ENCODE assay signal across 9 mouse cellular contexts in the genomic region with DNA sequence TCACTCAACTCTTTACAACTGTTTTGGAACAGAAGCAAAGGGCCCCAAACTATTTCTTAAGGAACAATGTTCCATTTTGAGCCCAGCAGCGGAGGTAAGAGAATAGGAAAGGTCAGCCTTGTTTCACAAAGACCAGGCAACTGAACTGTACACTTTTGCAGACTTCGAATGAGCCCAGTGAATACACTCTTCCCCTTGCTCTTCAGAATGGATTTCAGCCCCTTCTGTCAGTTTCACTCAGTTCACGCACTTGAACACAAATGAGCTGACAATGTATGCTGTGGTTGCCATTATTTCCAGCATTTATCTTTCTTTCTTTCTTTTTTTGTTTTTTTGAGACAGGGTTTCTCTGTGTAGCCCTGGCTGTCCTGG. TPM values are rescaled to one million over a fixed set of nuclear protein-coding genes. Genes with fewer than 3 reads are reported as not detected.
DNase-seq lines count a peak whose midpoint lies in the region; ATAC-seq and TF ChIP-seq lines count a peak whose summit lies in the region.
"Had no signal": no experiment of that assay in that cellular context is flagged by ENCODE, and none has a peak within 500 bp of the region (broad histone marks: within the 10 kb centered on the region; RNA-seq: fewer than 3 reads in every experiment).

No protein-coding gene starts in this region.

- no peak overlapping the region for H3K9ac ChIP-seq in kidney, postnatal 0 days (ENCODE audit: low read depth, low read length)
- no peak overlapping the region for H3K9ac ChIP-seq in forebrain, embryonic 14.5 days (ENCODE audit: low read length)
- no peak overlapping the region for H3K9ac ChIP-seq in midbrain, embryonic 15.5 days

- no peak for TF ChIP-seq CTCF in kidney, postnatal 0 days (IDR thresholded peaks at IDR 0.05; ENCODE audit: low read depth)

- H3K4me2 ChIP-seq in kidney, postnatal 0 days (ENCODE audit: low read length), result peak overlapping the region; percentile 15; the same call in 1 of the 2 replicates
- H3K4me2 ChIP-seq in forebrain, embryonic 14.5 days (ENCODE audit: low read length), result peak overlapping the region; percentile 14; the same call in 1 of the 2 replicates
- H3K4me2 ChIP-seq in midbrain, embryonic 15.5 days, result peak overlapping the region; percentile 18; the same call in 1 of the 2 replicates
- H3K4me2 ChIP-seq: liver, embryonic 11.5 days had no signal

- no peaks in the 10 kb centered on the region for H3K27me3 ChIP-seq in kidney, postnatal 0 days (ENCODE audit: insufficient read depth, low read length)
- H3K27me3 ChIP-seq in forebrain, embryonic 14.5 days (replicated peaks; ENCODE audit: control insufficient read depth, insufficient read depth, low read length), result no peaks in the 10 kb centered on the region
- no peaks in the 10 kb centered on the region for H3K27me3 ChIP-seq in midbrain, embryonic 15.5 days (replicated peaks)

- no peak overlapping the region for H3K4me3 ChIP-seq in kidney, postnatal 0 days (replicated peaks; ENCODE audit: low read depth, low read length)
- H3K4me3 ChIP-seq in forebrain, embryonic 14.5 days (ENCODE audit: low read depth, low read length), result no peak overlapping the region
- no peak overlapping the region for H3K4me3 ChIP-seq in midbrain, embryonic 15.5 days

- H3K27ac ChIP-seq in kidney, postnatal 0 days, result no peak overlapping the region
- no peak overlapping the region for H3K27ac ChIP-seq in forebrain, embryonic 14.5 days (ENCODE audit: low read depth, low read length)
- no peak overlapping the region for H3K27ac ChIP-seq in midbrain, embryonic 15.5 days

- H3K36me3 ChIP-seq in kidney, postnatal 0 days (ENCODE audit: insufficient read depth, low read length), result no peaks in the 10 kb centered on the region
- H3K36me3 ChIP-seq in forebrain, embryonic 14.5 days (ENCODE audit: control insufficient read depth, insufficient read depth, low read length), result no peaks in the 10 kb centered on the region
- no peaks in the 10 kb centered on the region for H3K36me3 ChIP-seq in midbrain, embryonic 15.5 days (replicated peaks)

- peak; percentile 23; the same call in 1 of the 2 replicates for ATAC-seq in frontal cortex, adult (ENCODE audit: low TSS enrichment)
- ATAC-seq in kidney, postnatal 0 days (replicated peaks; ENCODE audit: low FRiP score, low read depth), result no peak
- ATAC-seq in forebrain, embryonic 14.5 days, result peak; percentile 17; the same call in 1 of the 2 replicates
- ATAC-seq in midbrain, embryonic 15.5 days (replicated peaks), result no peak

- no peak for DNase-seq in frontal cortex, postnatal 10 days (ENCODE audit: low spot score in 2 of 2)
- no peak for DNase-seq in kidney, postnatal 0 days (ENCODE audit: low spot score)
- DNase-seq in kidney, postnatal 4 days, result no peak
- no peak for DNase-seq in forebrain, embryonic 14.5 days (ENCODE audit: low spot score)
- DNase-seq in cerebellum, adult 11-12 months, result no peak
- DNase-seq in Muller cell, postnatal 12 days (ENCODE audit: inconsistent ontology term), result no peak

- H3K9me3 ChIP-seq in kidney, postnatal 0 days (replicated peaks; ENCODE audit: low read length), result no peaks in the 10 kb centered on the region
- H3K9me3 ChIP-seq in forebrain, embryonic 14.5 days (replicated peaks; ENCODE audit: control insufficient read depth, low read length), result no peaks in the 10 kb centered on the region
- no peaks in the 10 kb centered on the region for H3K9me3 ChIP-seq in midbrain, embryonic 15.5 days

- WGBS in kidney, postnatal 0 days, result 94% methylated on average over 3 of the region's 3 CpGs
- 35% methylated on average over 3 of the region's 3 CpGs for WGBS in forebrain, embryonic 14.5 days
- WGBS in midbrain, embryonic 15.5 days, result 33% methylated on average over 3 of the region's 3 CpGs

- H3K4me1 ChIP-seq in kidney, postnatal 0 days (replicated peaks; ENCODE audit: insufficient read depth, low read length), result 0 out of 2 replicates have a peak, but pooled peaks cover 4% of the 10 kb centered on the region
- no peaks in the 10 kb centered on the region for H3K4me1 ChIP-seq in forebrain, embryonic 14.5 days (ENCODE audit: control insufficient read depth, insufficient read depth, low read length)
- peaks cover 3% of the 10 kb centered on the region; the same call in 1 of the 2 replicates for H3K4me1 ChIP-seq in midbrain, embryonic 15.5 days

RNA-seq across cellular contexts. Expression of a gene that starts 34.0 kb away (rescaled TPM):
- 7.2 and 7.4 TPM in 2 replicates for polyA plus RNA-seq in kidney, postnatal 0 days (2015; fragmentation: Nextera tagmentation; extraction: Ambion mirVana)
- polyA plus RNA-seq in forebrain, embryonic 14.5 days (2014; fragmentation: Nextera tagmentation; extraction: Ambion mirVana), result 7.7 TPM in 2 replicates
- 6.5 and 7.0 TPM in 2 replicates for polyA plus RNA-seq in midbrain, embryonic 15.5 days (2015; fragmentation: Nextera tagmentation; extraction: Ambion mirVana)

Comparison
In these comparisons a context has a peak if more than half of its experiments do, and no peak if none do; other contexts are left out.
1. ATAC-seq: peak in frontal cortex, adult (single experiment) and forebrain, embryonic 14.5 days (single experiment); none in kidney, postnatal 0 days (single experiment) and midbrain, embryonic 15.5 days (single experiment).
2. Peak in every context shown above with its lines, with median percentiles within 50 percentile points of each other: H3K4me2 ChIP-seq.